Mouse (Mus musculus): ENCODE data around the gene Rrp9. TPM values are rescaled to one million over a fixed set of nuclear protein-coding genes. Genes with fewer than 3 reads are reported as not detected.

Rrp9 gene
- polyA plus RNA-seq, 1 experiment from 2014 or later, result 35.0 TPM

DNA sequence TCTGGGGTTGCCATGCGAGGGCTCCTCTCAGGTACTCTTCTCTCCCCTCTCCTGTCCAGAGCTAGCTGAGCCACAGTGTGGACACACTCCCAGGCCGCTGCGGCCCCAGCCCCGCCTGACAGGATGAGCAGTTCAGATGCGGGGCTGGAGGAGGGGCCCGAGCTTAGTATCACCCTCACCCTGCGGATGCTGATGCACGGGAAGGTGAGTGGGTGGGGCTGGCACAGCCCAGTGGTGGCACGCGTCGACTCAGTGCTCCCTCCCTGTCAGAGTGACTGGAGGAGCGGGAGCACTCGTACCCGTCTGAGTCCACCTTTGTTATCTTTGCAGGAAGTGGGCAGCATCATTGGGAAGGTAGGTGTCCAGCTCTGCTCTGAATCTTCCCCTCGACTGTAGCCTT, 15.8 kb upstream of the Rrp9 start:
- no peak for DNase-seq (ENCODE audit: low spot score)
- Histone ChIP-seq H3K9me3 (ENCODE audit: control insufficient read depth, low read length) (no peaks in the 10 kb centered on the region), H3K4me2 (ENCODE audit: low read depth, low read length) (no peak overlapping the region), H3K36me3 (ENCODE audit: control insufficient read depth, insufficient read depth, low read length) (peaks cover 44% of the 10 kb centered on the region), H3K4me3 (ENCODE audit: low read depth, low read length) (no peak overlapping the region), H3K4me1 (ENCODE audit: control insufficient read depth, insufficient read depth, low read length) (peaks cover 39% of the 10 kb centered on the region), H3K9ac (ENCODE audit: low read depth, low read length) (peak overlapping the region; percentile 10; the same call in 1 of the 2 replicates), H3K27me3 (replicated peaks; ENCODE audit: control insufficient read depth, insufficient read depth, low read length) (no peaks in the 10 kb centered on the region), H3K27ac (replicated peaks; ENCODE audit: low read depth, low read length) (no peak overlapping the region)
- WGBS, result 80% methylated on average over 15 of the region's 15 CpGs
- no peak for ATAC-seq (ENCODE audit: low read depth)

DNA sequence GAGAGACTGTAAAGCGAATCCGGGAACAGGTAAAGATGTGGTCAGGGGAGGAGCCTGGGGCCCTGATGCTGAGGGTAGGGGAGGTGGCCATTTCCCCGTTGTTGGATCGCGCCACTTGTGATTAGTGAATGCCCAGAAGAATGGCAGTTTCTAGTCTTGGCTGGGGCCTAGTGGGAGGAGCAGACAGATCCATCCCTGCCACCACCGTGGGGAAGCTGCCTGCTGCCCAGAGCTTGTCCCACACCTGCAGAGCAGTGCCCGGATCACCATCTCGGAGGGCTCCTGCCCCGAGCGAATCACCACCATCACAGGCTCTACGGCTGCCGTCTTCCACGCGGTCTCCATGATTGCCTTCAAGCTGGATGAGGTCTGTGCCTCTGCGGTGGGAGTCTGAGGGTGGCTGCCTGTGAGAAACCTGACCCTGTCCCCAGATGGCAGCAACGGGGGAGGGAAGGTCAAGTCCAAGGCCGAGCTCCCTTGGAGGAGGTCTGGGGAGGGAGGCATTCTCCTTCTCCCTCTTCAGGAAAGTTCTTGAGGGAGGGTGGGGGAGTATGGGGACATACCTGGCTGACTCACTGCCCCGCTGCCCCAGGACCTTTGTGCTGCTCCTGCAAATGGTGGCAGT, 15.2 kb upstream of the Rrp9 start:
- H3K4me3 ChIP-seq (ENCODE audit: low read depth, low read length), result no peak overlapping the region
- H3K36me3 ChIP-seq (ENCODE audit: control insufficient read depth, insufficient read depth, low read length), result peaks cover 44% of the 10 kb centered on the region
- H3K9ac ChIP-seq (ENCODE audit: low read depth, low read length), result 0 out of 2 replicates have a peak overlapping the region, but pooled peaks have one; percentile 10
- H3K27ac ChIP-seq (replicated peaks; ENCODE audit: low read depth, low read length), result no peak overlapping the region
- H3K27me3 ChIP-seq (replicated peaks; ENCODE audit: control insufficient read depth, insufficient read depth, low read length), result no peaks in the 10 kb centered on the region
- no peak overlapping the region for H3K4me2 ChIP-seq (ENCODE audit: low read depth, low read length)
- ATAC-seq (ENCODE audit: low read depth) (no peak), DNase-seq (ENCODE audit: low spot score) (no peak)
- no peaks in the 10 kb centered on the region for H3K9me3 ChIP-seq (ENCODE audit: control insufficient read depth, low read length)
- peaks cover 33% of the 10 kb centered on the region for H3K4me1 ChIP-seq (ENCODE audit: control insufficient read depth, insufficient read depth, low read length)
- WGBS, result 70% methylated on average over 18 of the region's 18 CpGs

DNA sequence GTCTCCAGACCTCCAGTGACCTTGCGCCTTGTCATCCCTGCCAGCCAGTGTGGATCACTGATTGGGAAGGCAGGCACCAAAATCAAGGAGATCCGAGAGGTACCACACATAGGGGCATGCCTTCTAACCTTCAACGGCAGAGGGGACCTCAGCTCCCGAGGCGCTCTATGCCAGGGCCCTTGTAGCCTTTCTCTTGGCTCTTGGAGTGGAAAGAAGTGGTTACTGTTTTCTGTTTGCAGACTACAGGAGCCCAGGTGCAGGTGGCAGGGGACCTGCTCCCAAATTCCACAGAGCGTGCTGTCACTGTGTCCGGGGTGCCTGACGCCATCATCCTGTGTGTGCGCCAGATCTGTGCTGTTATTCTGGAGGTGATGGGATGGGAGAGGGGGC, 14.7 kb upstream of the Rrp9 start:
- H3K27me3 ChIP-seq (replicated peaks; ENCODE audit: control insufficient read depth, insufficient read depth, low read length), result no peaks in the 10 kb centered on the region
- no peak overlapping the region for H3K4me3 ChIP-seq (ENCODE audit: low read depth, low read length)
- H3K4me2 ChIP-seq (ENCODE audit: low read depth, low read length), result no peak overlapping the region
- no peak overlapping the region for H3K27ac ChIP-seq (replicated peaks; ENCODE audit: low read depth, low read length)
- no peak for ATAC-seq (ENCODE audit: low read depth)
- peaks cover 44% of the 10 kb centered on the region for H3K36me3 ChIP-seq (ENCODE audit: control insufficient read depth, insufficient read depth, low read length)
- no peak overlapping the region for H3K9ac ChIP-seq (ENCODE audit: low read depth, low read length)
- H3K4me1 ChIP-seq (ENCODE audit: control insufficient read depth, insufficient read depth, low read length), result peaks cover 28% of the 10 kb centered on the region
- WGBS, result 93% methylated on average over 8 of the region's 9 CpGs
- no peaks in the 10 kb centered on the region for H3K9me3 ChIP-seq (ENCODE audit: control insufficient read depth, low read length)
- no peak for DNase-seq (ENCODE audit: low spot score)

DNA sequence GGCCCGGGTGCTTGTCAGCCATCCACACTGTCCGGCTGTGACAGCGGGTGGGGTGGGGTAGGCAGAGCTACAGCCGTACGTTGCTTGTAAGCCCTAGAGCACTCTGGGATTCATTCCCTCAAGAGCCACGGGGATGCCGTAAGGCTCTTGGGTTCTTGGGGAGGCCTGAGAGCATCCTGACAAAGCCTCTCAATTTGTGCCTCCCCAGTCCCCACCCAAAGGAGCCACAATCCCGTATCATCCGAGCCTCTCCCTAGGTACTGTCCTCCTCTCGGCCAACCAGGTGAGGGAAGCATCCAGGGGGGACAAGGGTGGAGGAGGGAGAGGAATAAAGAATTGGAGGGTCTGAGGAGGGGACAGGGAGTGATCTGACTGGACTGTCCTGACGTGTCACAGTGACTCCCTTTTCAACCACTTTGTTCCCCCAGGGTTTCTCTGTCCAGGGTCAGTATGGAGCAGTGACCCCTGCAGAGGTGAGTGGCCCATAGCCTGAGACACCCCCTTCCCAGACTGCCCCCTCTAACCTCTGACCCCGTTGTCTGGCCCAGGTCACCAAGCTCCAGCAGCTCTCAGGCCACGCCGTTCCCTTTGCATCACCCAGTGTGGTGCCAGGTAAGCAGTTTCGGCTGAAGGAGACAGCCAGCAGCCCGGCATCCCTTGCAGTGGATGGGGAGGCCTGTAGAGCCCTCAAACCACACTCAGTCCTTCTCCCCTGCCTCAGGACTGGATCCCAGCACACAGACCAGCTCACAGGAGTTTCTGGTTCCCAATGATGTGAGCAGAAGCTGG, 13.9 kb upstream of the Rrp9 start:
- Histone ChIP-seq H3K27me3 (replicated peaks; ENCODE audit: control insufficient read depth, insufficient read depth, low read length) (no peaks in the 10 kb centered on the region), H3K9me3 (ENCODE audit: control insufficient read depth, low read length) (no peaks in the 10 kb centered on the region), H3K36me3 (ENCODE audit: control insufficient read depth, insufficient read depth, low read length) (peaks cover 44% of the 10 kb centered on the region), H3K9ac (ENCODE audit: low read depth, low read length) (no peak overlapping the region), H3K27ac (replicated peaks; ENCODE audit: low read depth, low read length) (no peak overlapping the region), H3K4me1 (ENCODE audit: control insufficient read depth, insufficient read depth, low read length) (peaks cover 20% of the 10 kb centered on the region), H3K4me3 (ENCODE audit: low read depth, low read length) (no peak overlapping the region), H3K4me2 (ENCODE audit: low read depth, low read length) (no peak overlapping the region)
- ATAC-seq (ENCODE audit: low read depth) (no peak), DNase-seq (ENCODE audit: low spot score) (no peak)
- whole genome bisulfite sequencing, result 83% methylated on average over 16 of the region's 16 CpGs

DNA sequence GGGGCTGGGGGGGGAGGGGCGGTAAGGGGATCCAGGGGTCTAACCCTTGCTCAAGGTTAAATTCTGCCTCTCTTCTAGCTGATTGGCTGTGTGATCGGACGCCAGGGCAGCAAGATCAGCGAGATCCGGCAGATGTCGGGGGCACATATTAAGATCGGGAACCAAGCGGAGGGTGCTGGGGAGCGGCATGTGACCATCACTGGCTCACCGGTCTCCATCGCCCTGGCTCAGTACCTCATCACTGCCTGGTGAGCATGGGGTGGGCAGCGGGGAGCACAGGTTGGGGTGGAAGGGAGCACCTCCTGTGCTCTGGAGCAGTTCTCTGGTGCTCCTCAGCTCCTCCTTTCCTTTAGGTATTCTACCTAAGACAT, 13.3 kb upstream of the Rrp9 start:
- Histone ChIP-seq H3K36me3 (ENCODE audit: control insufficient read depth, insufficient read depth, low read length) (peaks cover 44% of the 10 kb centered on the region), H3K9ac (ENCODE audit: low read depth, low read length) (no peak overlapping the region), H3K27ac (replicated peaks; ENCODE audit: low read depth, low read length) (no peak overlapping the region), H3K27me3 (replicated peaks; ENCODE audit: control insufficient read depth, insufficient read depth, low read length) (no peaks in the 10 kb centered on the region), H3K4me2 (ENCODE audit: low read depth, low read length) (no peak overlapping the region), H3K4me1 (ENCODE audit: control insufficient read depth, insufficient read depth, low read length) (peaks cover 14% of the 10 kb centered on the region), H3K9me3 (ENCODE audit: control insufficient read depth, low read length) (no peaks in the 10 kb centered on the region), H3K4me3 (ENCODE audit: low read depth, low read length) (no peak overlapping the region)
- DNase-seq (ENCODE audit: low spot score) (no peak), ATAC-seq (ENCODE audit: low read depth) (no peak)
- 89% methylated on average over 12 of the region's 12 CpGs for WGBS

DNA sequence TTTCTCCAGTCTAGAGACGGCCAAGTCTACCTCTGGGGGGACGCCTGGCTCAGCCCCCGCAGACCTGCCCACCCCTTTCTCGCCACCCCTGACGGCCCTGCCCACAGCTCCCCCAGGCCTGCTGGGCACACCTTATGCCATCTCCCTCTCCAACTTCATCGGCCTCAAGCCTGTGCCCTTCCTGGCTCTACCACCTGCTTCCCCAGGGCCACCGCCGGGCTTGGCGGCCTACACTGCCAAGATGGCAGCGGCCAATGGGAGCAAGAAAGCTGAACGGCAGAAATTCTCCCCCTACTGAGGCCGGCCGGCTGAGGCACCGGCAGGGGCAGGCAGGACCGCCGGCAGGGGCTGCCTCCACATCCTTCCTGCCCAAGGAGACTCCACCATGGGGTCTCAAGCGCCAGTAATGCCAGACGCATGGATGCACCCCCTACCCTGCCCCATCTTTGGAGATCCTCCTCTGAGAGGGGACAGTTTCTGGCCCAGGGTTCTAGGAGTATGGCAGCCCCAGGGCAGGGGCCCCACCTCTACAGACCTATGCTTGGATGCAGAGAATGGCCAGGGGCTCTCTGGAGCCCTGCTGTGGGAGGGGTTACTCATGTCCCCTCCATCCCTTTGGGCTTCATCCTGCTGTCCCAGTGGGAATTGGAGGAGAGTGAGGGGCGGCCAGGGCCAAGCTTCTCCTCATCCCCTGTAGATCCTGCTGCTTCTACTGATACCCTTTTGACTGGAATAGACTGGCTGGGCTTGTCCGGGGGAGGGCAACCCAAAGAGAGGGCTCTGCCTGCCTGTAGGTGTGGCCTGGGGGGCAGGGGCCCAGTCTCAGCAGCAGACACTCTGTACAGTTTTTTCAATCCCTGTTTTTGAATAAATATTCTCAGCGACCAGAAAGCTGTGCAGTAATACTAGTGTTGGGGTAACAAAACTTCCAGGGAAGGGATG, 12.4 kb upstream of the Rrp9 start:
- H3K9ac ChIP-seq (ENCODE audit: low read depth, low read length), result no peak overlapping the region
- no peak overlapping the region for H3K4me2 ChIP-seq (ENCODE audit: low read depth, low read length)
- peaks cover 4% of the 10 kb centered on the region for H3K4me1 ChIP-seq (ENCODE audit: control insufficient read depth, insufficient read depth, low read length)
- no peak overlapping the region for H3K4me3 ChIP-seq (ENCODE audit: low read depth, low read length)
- no peak overlapping the region for H3K27ac ChIP-seq (replicated peaks; ENCODE audit: low read depth, low read length)
- no peak for DNase-seq (ENCODE audit: low spot score)
- H3K27me3 ChIP-seq (replicated peaks; ENCODE audit: control insufficient read depth, insufficient read depth, low read length), result no peaks in the 10 kb centered on the region
- no peak for ATAC-seq (ENCODE audit: low read depth)
- H3K9me3 ChIP-seq (ENCODE audit: control insufficient read depth, low read length), result no peaks in the 10 kb centered on the region
- H3K36me3 ChIP-seq (ENCODE audit: control insufficient read depth, insufficient read depth, low read length), result peaks cover 44% of the 10 kb centered on the region
- 84% methylated on average over 21 of the region's 21 CpGs for WGBS

DNA sequence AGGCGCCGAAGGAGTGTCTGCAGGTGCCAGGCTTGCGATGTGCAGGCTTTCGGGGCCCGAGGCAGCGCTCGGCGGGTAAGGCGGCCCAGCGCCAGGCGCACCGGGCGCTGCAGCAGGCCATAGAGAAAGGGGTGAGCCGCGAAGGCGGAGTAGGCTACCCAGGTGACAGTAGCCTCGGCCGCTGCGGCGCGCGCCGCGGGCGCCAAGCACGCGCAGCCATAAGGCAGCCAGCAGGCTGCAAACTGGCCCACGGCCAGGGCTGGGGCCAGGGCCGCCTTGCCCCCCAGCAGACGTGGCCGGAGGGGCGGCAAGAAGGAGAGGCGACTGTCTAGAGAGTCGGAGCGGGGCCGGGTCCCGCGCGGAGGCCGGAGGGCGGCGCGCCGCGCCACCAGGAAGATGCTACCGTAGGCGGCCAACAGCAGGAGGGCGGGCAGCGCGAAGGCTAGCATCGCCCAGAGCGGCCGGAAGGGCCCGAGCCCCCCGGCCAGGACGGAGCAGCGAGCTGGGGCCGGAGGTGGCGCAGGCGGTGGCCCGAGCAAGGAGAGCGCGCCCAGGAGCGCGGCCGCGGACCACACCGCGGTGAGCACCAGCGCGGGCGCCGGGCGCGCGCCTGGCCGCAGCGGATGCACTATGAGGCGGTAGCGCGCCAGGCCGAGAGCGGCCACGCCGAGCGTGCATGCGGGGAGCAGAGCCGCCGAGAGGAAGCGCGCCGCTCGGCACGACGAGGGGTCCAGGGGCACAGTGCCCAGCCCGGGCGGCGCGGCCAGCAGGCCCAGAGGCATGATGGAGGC, 10.8 kb upstream of the Rrp9 start:
- DNase-seq (ENCODE audit: low spot score) (peak; percentile 79), ATAC-seq (ENCODE audit: low read depth) (peak; percentile 75)
- H3K4me2 ChIP-seq (ENCODE audit: low read depth, low read length), result peak overlapping the region; percentile 98
- no peak overlapping the region; the same call in none of the 2 replicates for H3K27ac ChIP-seq (replicated peaks; ENCODE audit: low read depth, low read length)
- peaks cover 4% of the 10 kb centered on the region for H3K4me1 ChIP-seq (ENCODE audit: control insufficient read depth, insufficient read depth, low read length)
- peak overlapping the region; percentile 76 for H3K9ac ChIP-seq (ENCODE audit: low read depth, low read length)
- 3% methylated on average over 41 of the region's 99 CpGs for WGBS
- no peaks in the 10 kb centered on the region for H3K9me3 ChIP-seq (ENCODE audit: control insufficient read depth, low read length)
- H3K4me3 ChIP-seq (ENCODE audit: low read depth, low read length), result peak overlapping the region; percentile 59
- H3K27me3 ChIP-seq (replicated peaks; ENCODE audit: control insufficient read depth, insufficient read depth, low read length), result no peaks in the 10 kb centered on the region
- H3K36me3 ChIP-seq (ENCODE audit: control insufficient read depth, insufficient read depth, low read length), result peaks cover 42% of the 10 kb centered on the region
